Mouse (Mus musculus) frontal cortex, adult 2 months (tissue): Measurements from ENCODE around the gene Uhrf1. TPM values are rescaled to one million over a fixed set of nuclear protein-coding genes. Genes with fewer than 3 reads are reported as not detected.
A peak's percentile ranks its signal among the peaks of the same experiment; 100 is the strongest.

Experiments used
- DNase-seq, 2 experiments: peaks; one replicate each; pipeline ENCODE4 v3.0.0; 2022; ENCODE audit warnings: low spot score in 1 of 2; ENCODE audit errors: extremely low spot score in 1 of 2
- polyA plus RNA-seq: library from polyadenylated mRNA; depleted of rRNA; stranded (reverse); fragments of >200 nt; gene quantifications from 2 replicates; pipeline ENCODE4 v1.2.3, GENCODE M21; 2012

The Uhrf1 gene
- polyA plus RNA-seq, 1 experiment: 1.8 TPM

DNA sequence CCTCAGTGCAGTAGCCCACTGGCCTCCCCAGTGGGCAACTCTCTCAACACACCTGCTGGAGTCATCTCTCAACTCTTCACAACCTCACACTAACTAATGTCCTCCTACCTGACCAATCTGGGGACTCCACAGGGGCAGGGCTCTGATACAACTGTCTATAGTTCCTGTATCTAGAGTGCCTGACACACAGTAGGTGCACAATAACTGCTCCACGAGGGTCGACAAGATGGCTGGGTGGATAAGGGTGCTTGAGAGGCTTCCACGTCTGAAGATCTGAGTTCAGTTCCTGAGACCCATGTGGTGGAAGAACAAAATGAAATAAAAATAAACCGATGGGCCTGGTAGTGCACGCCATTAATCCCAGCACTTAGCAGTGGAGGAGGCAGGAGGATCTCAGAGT, 29.1 kb upstream of the Uhrf1 start:
- no peak for DNase-seq

DNA sequence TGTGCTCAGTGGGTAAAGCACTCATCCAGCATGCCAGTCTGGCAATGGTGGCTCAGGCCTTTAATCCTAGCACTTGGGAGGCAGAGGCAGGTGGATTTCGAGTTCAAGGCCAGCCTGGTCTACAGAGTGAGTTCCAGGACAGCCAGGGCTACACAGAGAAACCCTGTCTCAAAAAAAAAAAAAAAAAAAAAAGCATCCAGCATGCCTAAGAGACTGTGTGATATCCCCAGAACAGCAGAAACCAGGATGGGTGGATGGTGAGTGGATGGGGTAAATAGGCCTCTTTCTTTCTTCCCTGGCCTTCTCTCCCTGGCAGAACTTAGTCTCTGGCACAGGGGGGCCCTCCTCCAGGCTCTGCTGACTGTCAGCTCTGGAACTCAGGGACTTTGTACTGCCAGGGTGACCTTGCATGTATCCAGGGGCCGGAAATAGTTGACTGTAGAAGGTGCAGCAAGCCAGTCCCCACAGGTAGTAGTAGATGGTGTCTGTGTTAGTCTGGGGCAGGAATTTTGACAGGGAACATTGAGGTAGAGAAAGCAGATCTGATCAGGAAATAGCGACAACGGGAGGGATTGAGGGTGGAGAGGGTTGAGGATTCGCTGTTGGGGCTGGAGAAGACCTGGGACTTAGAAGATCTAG, 27.2 kb upstream of the Uhrf1 start:
- DNase-seq: no peak

DNA sequence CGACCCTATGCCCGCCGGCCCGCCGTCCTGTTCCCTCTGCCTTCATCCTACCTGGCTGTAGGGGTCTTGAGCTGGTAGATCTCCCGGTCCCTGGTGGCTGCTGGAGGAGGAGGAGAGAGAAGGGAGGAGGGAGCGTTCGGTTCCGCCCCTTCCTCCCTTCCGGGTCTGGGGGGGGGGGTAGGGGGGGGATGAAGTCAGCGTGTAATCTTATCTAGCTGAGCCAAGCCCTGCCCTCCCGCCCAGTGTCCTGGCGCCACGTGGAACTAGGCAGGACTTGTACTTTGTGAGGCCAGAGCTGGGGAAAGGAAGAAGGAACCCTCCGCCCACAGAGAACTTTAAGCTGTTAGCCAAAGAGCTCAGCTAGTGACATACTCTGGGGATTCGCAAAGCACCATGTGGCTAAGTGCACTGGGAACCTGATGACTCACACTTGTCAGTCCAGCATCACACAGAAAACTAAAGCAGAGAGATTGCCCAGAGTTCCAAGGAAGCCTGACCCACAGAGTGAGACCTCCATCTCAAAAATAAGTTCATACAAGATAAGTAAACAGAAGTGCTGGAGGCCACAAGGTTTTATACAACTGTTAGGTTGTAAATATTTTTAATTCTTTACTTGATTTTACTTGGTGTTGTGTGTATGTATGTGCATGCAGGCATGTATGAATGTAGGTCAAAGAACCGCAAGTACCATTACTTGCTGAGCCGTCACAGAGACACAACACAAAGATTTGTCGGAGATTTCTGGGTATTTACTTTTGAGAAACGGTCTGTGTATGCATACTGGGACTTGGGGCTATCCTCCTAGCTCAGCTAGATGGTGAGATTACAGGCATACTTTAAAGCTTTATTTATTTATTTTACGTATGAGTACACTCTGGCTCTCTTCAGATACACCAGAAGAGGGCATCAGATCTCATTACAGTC, 26.2 kb upstream of the Uhrf1 start, which contains the start of gene Ticam1:
Gene Ticam1 (minus strand): TSS at position 144 of the 924 bp plus-strand sequence.
- peak; percentile 76 to 86 for DNase-seq

DNA sequence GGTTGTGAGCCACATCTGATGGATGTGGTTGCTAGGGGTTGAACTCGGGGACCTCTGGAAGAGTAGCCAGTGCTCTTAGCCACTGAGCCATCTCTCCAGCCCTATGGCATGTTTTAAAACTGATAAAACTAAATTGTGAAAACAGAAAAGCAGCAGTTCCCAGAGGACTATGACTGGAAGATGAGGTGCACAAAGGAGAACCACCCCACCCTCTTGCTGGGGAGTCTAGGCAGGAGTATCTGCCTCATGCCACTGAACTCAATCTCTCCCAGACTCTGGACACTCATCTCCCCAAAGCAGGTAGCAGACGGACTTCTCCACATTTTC, 25.6 kb upstream of the Uhrf1 start:
- DNase-seq: no peak

DNA sequence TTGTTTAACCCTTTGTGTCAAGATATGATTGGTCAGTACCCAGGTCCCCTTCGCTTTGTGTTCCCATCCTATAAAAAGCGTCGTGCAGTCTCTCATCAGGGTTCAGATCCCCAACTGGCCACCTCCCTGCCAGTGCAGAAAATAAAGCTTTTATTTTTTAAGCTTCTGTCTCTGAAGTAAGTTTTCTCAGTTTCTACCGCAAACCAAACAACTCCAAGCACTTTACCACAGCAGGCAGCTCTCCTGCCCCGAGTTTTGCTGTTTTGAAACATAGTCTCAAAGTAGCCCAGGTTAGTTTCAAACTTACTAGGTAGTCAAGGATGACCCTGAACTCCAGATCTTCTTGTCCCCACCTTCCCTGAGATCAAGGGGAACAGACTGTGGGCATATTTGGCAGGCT, 24.8 kb upstream of the Uhrf1 start:
- no peak for DNase-seq

DNA sequence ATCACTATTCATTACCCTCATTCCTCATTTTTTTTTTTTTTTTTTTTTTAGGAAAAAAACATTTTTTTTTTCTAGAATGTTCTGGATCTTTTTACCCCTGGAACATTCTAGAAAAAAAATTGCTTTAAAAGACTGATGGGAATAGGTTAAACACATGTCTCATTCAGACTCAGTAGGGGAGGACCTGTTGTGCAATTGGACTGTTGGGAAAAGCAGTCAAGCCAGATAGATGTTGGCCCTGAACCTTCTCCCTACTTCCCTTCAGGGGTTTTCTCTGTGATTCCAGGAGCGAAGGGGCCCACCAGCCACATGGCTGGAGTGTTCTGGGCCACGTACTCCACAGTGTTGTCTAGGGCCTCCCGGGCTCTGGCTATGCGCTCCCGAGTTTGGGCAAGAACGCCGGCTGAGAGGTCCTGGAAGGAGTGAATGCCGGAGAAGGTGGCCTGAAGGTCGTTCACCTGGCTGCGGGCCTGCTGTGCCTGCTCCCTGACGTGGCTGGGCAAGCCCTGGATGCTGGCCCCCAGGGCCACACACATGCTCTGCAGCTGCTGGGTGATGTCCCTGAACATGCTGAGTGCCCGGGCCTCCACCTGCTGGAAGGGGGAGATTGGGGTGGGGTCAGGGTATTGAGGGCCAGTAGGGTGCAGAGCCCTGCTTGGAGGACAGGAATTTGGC, 23.5 kb upstream of the Uhrf1 start:
- DNase-seq: no peak

DNA sequence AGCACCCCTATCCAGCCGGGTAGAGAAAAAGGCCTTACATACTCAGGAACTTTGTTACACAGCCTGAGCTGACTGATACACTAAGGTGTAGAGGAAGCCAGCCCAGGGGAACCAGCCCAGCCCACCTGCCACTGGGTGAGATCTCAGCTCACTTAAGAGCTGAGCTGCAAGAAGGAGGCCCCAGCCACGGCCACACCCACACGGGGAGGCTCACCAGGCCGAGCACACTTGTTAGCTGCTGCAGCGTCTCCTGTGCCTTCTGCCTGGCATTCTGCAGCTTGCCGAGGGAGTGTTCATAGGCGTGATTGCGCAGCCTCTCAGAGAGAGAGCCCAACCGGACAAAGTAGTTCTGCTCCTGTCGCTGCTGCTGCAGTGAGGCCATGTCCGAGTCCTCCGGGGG, 21.9 kb upstream of the Uhrf1 start:
- DNase-seq: no peak

DNA sequence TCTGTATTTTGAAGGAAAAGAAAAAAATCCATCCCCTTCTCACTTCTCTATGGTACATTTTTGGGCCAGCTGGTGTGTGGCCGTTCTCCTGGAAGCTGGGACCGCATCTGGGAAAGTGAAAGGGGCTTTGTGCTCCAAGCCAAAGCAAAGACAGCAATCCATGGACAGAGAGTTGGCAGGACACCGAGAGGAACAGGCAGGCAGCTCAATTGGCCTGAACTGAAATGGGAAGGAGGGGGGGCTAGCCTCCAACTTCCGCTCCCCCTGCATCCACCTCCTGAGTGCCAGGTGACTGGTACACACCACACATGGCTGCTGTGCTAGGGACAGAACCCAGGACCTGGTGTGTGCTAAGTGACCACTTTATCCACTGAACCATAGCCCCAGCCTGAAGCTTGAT, 20.3 kb upstream of the Uhrf1 start:
- DNase-seq: no peak

DNA sequence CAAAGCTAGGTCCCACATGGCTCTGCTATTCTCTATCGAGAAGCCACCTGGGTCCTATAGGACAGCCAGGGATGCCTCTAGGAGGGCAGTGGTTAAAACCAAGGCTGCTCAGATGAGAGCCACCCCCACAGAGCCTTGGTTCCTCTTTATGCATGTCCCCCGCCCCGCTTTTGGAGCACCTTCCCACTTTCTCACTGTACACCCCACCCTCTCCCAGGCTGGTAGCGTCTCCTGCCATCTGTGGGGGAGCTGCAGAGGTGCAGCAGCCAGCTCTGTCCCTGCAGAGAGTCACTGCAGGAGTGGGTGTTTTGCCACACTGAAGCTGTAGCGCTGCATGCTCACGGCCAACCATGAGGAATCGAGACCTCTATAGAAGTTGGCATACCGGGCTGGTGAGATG, 19.8 kb upstream of the Uhrf1 start:
- peak in 1 of 2 experiments; percentile 70 for DNase-seq

DNA sequence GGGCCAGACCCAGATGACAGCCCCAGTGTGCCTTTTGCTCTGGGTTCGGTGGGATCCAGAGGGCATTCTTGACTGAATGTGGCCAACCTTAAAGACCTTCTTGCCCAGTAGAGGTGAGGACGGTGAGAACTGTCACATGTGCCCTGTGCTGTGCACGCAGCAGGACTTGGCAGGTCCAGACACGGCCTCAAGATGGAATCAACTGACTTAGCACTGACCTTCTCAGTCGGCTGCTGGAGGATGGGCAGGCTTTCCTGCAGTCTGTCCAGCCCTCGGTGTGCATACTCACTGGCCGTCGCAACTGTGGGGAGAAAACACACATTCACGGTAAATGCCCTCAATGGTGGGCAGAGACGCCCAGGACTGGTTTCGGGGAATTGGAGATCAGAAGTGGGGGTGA, 17.1 kb upstream of the Uhrf1 start:
- no peak for DNase-seq

DNA sequence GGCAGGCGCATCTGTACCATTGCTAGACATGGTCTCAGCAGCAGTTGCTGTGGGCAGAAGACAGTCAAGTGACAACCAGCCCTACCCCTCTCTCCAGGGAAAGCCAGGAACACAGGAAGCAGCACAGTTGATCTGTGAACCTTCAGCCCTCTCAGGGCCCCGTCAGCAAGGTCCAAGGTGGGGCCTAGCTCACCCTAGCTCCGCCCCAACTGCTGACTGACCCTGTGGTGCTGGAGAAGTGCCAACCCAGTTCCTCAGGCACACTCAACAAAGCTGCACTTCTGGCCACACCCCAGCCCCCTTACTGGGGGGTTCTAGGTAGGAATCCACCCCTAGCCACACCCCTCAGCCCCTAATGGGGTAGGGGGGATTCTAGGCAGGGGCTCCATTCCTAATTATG, 15.3 kb upstream of the Uhrf1 start:
- DNase-seq: no peak

DNA sequence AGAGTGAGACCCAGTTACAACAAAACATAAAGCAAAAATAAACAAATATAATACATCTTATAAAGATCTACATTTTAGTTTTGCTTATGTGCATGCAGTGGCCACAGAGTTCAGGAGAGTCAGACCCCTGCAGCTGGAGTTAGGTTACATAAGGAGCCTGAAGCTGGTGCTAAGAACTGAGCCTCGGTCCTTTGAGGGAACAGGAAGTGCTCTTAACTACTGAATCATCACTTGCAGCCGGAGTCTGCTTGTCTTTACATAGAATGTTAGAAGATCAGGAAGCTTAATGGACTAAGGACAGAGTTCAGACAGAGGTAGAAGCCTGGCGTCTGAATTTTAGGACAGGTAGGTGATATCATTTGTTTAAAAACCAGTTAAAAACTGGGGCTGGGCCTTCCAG, 14.3 kb upstream of the Uhrf1 start:
- no peak for DNase-seq

DNA sequence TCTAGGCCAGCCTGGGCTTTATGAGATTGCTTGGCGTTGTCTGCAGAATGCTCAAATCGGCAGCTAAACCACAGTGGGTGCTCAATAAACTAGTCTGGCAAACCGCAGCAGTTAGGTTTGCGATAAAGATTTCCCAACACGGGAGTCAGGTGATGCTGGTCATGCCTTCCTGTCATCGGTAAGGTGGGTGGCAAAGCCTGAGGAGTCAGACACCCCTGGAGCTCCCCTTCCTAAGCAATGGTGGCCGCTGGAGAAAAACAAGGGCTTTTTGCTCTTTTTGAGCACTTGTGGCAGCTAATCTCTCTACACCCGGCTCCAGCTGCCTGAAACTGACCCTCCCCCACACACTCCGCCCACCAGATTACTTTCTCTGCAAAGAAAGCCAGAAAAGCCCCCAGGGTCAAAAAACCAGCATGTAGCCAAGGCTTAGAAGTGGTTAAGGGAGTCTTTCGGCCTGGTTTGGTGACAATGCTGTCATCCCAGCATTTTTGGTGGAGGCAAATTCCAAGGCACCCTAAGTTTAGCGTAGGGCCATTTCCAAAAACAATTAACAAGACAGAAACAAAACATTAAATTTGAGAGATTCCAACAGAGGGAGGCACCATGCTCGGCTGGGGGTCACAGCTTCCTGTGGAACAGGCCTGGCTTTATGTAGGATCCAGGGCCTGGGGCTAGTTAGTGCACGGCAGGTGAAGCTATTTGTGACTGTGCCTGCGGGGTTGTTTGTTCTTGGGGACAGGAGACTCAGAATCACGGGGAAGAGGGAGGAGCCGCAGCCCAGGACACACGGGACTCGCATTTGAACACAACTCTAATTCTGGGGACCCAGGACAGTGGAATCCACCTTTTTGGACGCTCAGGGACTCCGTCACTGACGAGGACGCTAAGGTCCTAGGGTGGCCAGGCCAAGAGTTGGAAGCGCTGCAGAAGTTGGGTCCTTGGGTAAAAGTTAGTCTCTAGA, 13.5 kb upstream of the Uhrf1 start:
- no peak for DNase-seq

DNA sequence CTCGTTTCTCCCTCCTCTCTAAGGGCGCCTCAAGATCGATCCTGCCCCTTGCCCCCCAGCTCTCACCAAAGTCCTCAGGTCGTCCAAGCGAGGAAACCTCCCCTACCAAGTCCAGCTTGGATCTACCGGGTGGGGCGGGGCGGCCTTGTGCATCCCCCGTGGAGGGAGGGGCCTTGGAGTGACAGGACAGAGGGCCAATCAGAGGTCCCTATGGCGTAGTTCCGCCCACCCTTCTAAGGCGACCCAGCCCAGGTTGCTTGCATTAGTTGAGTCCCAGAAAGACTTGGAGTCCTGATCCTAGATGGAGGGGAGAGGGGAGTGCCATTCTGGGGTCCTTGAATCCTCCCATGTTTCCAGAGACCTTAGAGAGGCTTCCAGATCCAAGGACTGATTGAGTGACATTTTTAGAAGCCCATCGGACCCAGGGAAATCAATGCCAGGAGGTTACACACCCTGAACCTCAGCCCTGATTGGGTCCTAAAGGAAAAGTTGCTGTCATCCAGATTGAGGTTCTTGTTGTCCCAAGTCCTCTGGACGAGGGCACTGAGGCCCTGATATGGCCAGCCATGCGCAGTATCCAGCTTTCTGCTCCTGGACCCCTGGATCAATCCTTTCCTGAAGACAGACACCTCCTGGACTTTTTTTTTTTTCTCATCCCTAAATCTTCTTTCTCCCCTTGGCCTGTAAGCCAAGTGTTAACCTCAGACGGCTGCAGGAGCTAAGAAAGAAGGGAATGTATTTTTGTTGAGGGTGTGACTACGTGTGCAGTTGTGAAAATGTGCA, 12.5 kb upstream of the Uhrf1 start:
- peak in 1 of 2 experiments; percentile 71 for DNase-seq

DNA sequence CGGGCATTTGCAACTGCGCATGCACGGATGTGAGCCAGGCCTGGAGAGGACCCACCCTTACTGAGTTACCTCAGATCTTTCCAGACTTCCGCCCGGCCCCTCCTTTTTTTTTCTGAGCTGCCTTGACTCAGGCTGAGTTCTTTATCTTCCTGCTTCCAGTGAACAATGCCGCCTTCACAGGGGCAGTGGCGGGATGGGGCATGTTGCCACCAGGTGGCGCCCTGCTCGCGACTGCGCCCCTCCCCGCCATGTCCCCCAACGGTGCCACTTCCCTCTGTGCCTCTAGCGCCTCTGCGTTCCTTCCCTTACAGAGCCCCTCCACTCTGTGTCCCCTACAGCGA, 12.0 kb upstream of the Uhrf1 start:
- DNase-seq: peak in 1 of 2 experiments; percentile 68

DNA sequence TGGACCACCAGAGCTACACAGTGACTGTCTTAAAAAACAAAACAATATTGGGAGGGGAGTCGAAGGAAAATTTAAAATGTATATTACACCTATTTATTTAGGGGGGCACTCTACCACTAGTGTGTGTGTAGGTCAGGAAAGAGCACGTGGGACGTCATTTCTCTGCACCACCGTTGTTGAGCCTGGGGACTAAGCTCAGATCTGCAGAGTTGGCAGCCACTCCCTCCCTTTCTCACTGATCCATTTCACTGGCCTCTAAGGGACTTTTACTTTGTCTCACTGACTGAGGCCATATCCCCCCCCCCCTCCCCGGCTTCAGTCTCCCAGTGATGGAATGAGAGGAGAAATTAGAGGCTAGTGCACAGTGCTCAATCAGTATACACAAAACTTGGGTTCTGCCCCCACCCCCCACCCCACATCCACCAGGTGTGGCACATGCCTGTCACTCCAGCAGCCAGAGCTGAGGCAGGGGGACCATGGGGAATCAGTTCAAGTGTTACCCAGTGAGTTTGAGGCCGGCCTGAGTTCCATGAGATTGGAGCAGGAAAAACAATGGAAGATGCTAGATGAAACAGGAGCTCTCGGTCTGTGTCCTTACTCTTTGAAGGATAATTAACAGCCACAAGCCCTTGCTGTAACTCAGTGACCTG, 11.2 kb upstream of the Uhrf1 start:
- DNase-seq: no peak

DNA sequence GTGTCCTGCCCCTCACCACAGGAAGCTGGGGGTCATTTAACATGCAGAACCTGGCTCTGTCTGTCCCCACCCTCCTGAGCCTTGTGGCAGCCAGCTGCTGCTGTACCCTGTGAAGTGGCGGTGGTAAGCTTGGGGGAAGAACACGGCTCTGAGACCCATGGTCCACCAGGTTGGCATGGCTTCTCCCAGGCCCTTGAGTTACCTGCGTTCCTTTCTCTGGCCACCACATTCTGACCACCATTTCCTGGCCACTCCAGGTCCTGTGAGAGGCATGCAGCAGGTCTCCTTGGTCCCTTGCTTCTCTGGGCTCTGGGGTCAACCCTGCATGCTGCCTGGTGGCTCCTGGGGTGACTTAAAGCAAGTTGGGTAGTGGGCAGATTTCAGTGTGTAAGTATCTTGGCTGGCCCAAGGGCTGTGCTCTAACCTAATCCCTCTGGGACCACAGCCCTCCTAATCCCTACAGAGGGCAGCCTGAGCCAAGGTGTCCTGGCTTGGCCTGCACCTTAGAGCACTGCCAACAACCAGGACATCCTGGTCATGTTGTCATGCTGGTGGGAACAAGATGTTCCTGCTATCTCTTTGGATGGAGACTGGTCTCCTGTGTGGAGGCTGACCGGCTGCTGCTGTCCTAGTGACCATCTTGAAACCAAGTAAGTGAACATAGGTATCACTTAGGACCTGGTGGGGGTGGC, 10.4 kb upstream of the Uhrf1 start, which contains the start of gene Plin3:
Gene Plin3 (minus strand): TSS at position 343 of the 692 bp plus-strand sequence.
- no peak for DNase-seq

DNA sequence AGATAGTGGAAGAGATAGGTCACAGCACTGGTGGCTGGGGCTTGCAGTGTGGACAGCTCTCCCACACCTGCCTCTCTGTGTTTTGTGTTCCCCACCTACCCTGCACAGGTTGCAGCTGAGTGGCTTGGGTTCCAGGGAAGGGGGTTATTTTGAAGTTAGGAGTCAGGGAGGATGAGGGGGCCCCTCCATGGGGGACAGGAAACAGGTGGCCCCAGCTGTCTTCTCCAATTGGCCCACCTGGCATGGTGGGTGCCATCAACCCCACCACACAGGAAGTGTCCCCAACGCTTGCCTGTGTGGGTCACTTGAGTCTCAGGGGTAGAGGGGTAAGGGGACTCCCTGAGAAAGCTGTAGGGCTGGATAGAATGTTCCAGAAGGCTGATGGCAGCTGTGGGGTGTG, 9.8 kb upstream of the Uhrf1 start:
- no peak for DNase-seq

DNA sequence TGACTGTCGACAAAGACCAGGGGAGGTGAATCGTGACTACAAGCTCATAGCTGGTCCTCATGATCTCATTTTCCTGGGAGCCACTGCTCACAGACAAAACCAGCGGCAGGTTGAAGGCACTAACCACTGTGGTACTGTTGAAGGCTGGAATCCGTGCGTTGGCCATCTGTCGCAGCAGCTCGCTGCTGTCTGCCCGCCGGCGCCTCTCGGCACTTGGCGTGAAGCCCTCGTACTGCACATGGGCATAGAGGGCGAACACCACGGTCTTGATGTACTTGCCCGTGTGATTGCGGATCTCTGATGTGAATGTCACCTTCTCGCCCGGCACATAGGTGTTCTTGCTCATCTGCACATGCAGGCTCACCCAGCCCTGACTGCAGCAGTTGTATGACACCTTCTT, 8.9 kb upstream of the Uhrf1 start:
- DNase-seq: peak in 1 of 2 experiments; percentile 29
